Mouse (Mus musculus): ENCODE data around the gene Srsf6.

- TF ChIP-seq CTCF (IDR thresholded peaks at IDR 0.05; ENCODE audit: extremely low read depth, insufficient read length, insufficient replicate concordance, low read depth, low read length) (no peak), POLR2A (IDR thresholded peaks at IDR 0.05; ENCODE audit: low read depth, low read length) (no peak)
These were observed 16.4 kb downstream of the Srsf6 start for GRCm38 (mm10) chr2:162947736-162948135.
